Mouse (Mus musculus) right cerebral cortex, postnatal 25 days (tissue): ENCODE data around the gene Zfp318.

Source experiments
- DNase-seq: peaks from one replicate; pipeline ENCODE4 v3.0.0; 2022

The Zfp318 gene

GRCm38 (mm10) chr17:46452683-46453082 is 69.2 kb downstream of the Zfp318 start:
- DNase-seq = no peak

GRCm38 (mm10) chr17:46453302-46453948 is 69.9 kb downstream of the Zfp318 start:
- no peak for DNase-seq

- no peak for DNase-seq
These were observed 70.5 kb downstream of the Zfp318 start for GRCm38 (mm10) chr17:46453970-46454411.

GRCm38 (mm10) chr17:46454539-46454938 is 71.0 kb downstream of the Zfp318 start:
- no peak for DNase-seq

- no peak for DNase-seq
These were observed 71.7 kb downstream of the Zfp318 start for GRCm38 (mm10) chr17:46455110-46455691.

GRCm38 (mm10) chr17:46457791-46458190 is 74.3 kb downstream of the Zfp318 start:
- DNase-seq = no peak

- no peak for DNase-seq
These were observed 74.9 kb downstream of the Zfp318 start for GRCm38 (mm10) chr17:46458439-46458838.

GRCm38 (mm10) chr17:46460673-46461072 is 77.1 kb downstream of the Zfp318 start:
- DNase-seq = no peak

GRCm38 (mm10) chr17:46461347-46461746 is 77.8 kb downstream of the Zfp318 start:
- no peak for DNase-seq

- no peak for DNase-seq
These were observed 78.7 kb downstream of the Zfp318 start for GRCm38 (mm10) chr17:46462226-46462625.

- DNase-seq = no peak
These were observed 84.3 kb downstream of the Zfp318 start for GRCm38 (mm10) chr17:46467830-46468229.
